Mouse (Mus musculus) frontal cortex, postnatal 25 days (tissue): ENCODE results near the gene Npat.
A peak's percentile ranks its signal among the peaks of the same experiment; 100 is the strongest.

ENCODE experiments used
- DNase-seq, 2 experiments: peaks; one replicate each; pipeline ENCODE4 v3.0.0; 2022; ENCODE audit warnings: low spot score in 2 of 2

Npat gene

DNA sequence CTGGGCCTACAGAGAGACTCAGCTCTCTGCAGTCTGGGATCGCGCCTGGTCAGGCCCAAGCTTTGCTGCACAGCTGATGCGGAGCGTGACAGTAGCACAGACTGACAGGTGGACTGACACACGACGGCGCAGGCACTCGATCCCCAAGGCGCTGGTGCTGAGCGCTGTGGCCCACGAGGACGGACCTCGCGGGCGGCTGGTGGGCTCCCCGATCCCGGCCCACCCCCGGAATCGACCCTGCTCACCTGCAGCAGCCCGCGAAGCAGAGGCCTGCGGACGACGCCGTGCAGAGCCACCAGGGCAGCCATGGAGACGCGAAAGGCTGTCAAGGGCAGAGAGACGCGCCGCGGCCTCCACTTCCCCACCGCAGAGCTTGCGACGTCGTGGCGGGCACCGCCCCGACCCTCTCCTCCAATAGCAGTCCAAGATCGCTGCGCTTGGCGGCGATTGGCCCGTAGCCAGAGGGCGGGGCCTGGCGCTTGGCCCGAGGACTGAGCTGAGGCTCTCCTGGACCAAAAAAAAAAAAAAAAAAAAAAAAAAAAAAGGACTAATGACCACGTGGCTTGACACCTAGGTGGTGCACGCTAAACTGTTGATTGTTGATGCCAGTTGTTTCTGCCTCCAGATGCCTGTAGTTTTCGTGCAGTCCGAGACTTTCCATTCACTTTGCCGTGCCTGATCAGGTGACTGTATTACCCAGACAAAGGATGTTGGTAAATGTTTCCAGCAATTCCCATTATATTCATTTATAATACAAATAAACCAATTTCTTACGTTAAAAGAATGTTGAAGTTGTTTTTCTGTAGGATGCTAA, 73.3 kb downstream of the Npat start, which contains the start of gene Acat1:
TSS of gene Acat1 (minus strand) at position 415 of the 814 bp plus-strand sequence.
- DNase-seq, result peak; percentile 77 to 88

DNA sequence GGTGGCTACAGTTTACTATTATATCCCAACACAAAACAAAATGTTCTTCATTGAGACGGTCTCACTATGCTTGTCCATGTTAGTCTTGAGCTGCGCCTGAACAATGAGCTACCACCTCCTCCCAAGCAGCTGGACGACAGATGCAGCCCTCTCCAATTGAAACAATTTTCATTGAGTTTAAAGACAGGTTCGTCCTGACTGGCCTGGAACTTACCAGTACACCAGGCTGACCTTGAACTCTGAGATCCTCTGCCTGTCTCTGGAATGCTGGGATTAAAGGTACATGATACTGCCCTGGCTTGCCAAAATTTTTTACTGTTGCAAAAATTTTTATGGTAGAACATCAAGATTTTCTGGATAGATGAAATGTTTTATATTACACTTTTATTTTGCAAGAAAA, 77.4 kb downstream of the Npat start:
- DNase-seq, result no peak

DNA sequence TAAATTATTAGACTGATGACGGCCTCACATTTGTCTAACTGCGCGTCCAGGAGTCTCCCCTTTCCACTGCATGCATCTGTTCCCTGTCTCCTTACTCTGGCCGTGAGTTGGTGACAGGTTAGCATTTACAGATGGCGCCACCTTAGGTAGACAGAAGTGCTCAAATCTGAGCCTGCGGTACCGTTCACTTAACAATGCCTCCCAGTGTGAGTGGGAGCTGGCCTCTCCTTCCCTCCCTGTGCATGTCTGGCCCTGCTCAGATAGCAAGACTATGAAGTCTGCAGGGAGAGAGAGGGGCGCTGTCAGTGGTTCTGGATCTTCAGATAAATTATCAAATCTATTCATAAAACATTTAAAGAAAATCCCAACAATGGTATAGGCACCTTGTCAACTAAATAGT, 78.4 kb downstream of the Npat start:
- no peak for DNase-seq
